Mouse (Mus musculus) hindbrain, embryonic 10.5 days (tissue): ENCODE data around the gene Gtdc1. TPM values are rescaled to one million over a fixed set of nuclear protein-coding genes. Genes with fewer than 3 reads are reported as not detected.

ENCODE experiments used
- DNase-seq: peaks from one replicate; pipeline ENCODE4 v3.0.0-alpha.2; 2017; ENCODE audit warnings: low spot score
- H3K27ac ChIP-seq: fragments of 300-500 bp; sonication (generic); 2 replicates; pipeline ENCODE4 v1.5.1; 2016; ENCODE audit warnings: mild to moderate bottlenecking, moderate library complexity
- H3K27me3 ChIP-seq: fragments of 300-500 bp; sonication (generic); 2 replicates; pipeline ENCODE4 v1.6.1; 2016; ENCODE audit warnings: mild to moderate bottlenecking; ENCODE audit not compliant: poor library complexity, insufficient read depth, severe bottlenecking
- H3K36me3 ChIP-seq: fragments of 300-500 bp; sonication (generic); 2 replicates; pipeline ENCODE4 v1.6.1; 2016; ENCODE audit warnings: mild to moderate bottlenecking, moderate library complexity
- H3K4me1 ChIP-seq: fragments of 300-500 bp; sonication (generic); replicated peaks from 2 replicates; pipeline ENCODE4 v1.6.1; 2016; ENCODE audit warnings: mild to moderate bottlenecking
- H3K4me3 ChIP-seq: fragments of 300-500 bp; sonication (generic); 2 replicates; pipeline ENCODE4 v1.5.1; 2016; ENCODE audit warnings: mild to moderate bottlenecking, moderate library complexity
- H3K9me3 ChIP-seq: fragments of 300-500 bp; sonication (generic); 2 replicates; pipeline ENCODE4 v1.6.1; 2016; ENCODE audit warnings: mild to moderate bottlenecking, moderate library complexity
- WGBS: fragments of 180-500 bp; shearing (Covaris S2); methylation state at CpG from one replicate; pipeline ENCODE4 v1.1.7; 2016; 5-methylcytosine and 5-hydroxymethylcytosine counted together
- polyA plus RNA-seq: library from polyadenylated mRNA; unstranded; fragments of >200 nt; fragmentation: Nextera tagmentation; extraction: Ambion mirVana; gene quantifications from 2 replicates; pipeline ENCODE4 v1.2.1, GENCODE M21; 2016

Gene Gtdc1
- polyA plus RNA-seq = 10.1 and 13.0 TPM in 2 replicates

DNA sequence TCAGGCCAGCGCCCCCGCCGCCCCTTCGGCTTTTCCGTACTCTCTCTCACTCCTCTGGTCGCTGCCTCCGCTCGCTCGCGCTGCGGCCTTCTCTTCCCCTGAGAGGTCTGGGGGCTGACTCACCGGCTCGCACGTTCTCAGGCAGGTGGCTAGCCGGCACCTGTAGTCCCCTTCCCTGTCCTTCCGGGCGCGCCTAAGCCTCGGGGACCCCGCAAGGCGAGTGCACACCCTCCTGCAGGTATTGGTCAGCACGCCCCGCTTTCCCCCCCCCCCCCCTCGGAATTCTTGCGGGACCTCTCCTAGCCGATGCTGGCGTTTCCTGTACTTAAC is at the start of gene Gtdc1:
Gene Gtdc1, minus strand, starts transcription at position 176 of the 330 bp plus-strand sequence.
- no peak for DNase-seq
- WGBS = under 1% methylated on average over 27 of the region's 27 CpGs
- H3K4me3 ChIP-seq = peak within 1 kb of the TSS; percentile 88

GRCm38 (mm10) chr2:44977051-44977450 is 49.6 kb upstream of the Gtdc1 start:
- no peak overlapping the region for H3K27ac ChIP-seq
- H3K27me3 ChIP-seq = no peaks in the 10 kb centered on the region
- no peaks in the 10 kb centered on the region for H3K9me3 ChIP-seq
- H3K36me3 ChIP-seq = no peaks in the 10 kb centered on the region
- peaks cover 22% of the 10 kb centered on the region for H3K4me1 ChIP-seq
- 83% methylated on average over 3 of the region's 3 CpGs for WGBS
- H3K4me3 ChIP-seq = no peak overlapping the region
- no peak for DNase-seq

More for the DNA sequence above, at the start of gene Gtdc1:
- Histone ChIP-seq H3K27me3 (no peaks in the 10 kb centered on the region), H3K36me3 (no peaks in the 10 kb centered on the region), H3K4me1 (peaks cover 20% of the 10 kb centered on the region), H3K9me3 (no peaks in the 10 kb centered on the region), H3K27ac (peak within 1 kb of the TSS; percentile 96)

GRCm38 (mm10) chr2:44976484-44976883 is 49.0 kb upstream of the Gtdc1 start:
- H3K36me3 ChIP-seq = no peaks in the 10 kb centered on the region
- peak overlapping the region; percentile 26; the same call in 1 of the 2 replicates for H3K27ac ChIP-seq
- no peak overlapping the region for H3K4me3 ChIP-seq
- no peaks in the 10 kb centered on the region for H3K27me3 ChIP-seq
- peaks cover 22% of the 10 kb centered on the region for H3K4me1 ChIP-seq
- no peaks in the 10 kb centered on the region for H3K9me3 ChIP-seq
- no peak for DNase-seq
- 53% methylated on average over 4 of the region's 4 CpGs for WGBS

DNA sequence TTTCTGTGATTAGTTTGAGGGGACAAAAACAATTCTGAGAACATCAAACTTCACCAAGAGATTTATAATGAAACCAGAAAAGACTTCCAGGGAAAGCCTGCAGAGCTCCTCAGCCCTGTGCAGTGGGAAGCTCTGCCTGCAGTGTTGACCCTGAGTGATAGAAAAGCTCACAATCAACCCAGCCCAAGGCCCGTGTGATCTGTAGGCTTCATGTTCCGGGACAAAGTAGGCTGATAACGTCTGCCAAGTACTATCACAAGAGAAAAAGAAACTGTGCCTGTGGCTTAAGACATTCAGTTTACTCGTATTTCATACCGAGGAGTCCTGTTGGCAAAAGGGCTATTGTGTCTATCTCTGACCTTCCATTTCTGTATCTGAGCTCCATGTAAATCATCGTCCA is 46.4 kb upstream of the Gtdc1 start:
- H3K4me3 ChIP-seq = no peak overlapping the region
- DNase-seq = no peak
- 89% methylated on average over 6 of the region's 6 CpGs for WGBS
- H3K9me3 ChIP-seq = no peaks in the 10 kb centered on the region
- peaks cover 9% of the 10 kb centered on the region for H3K4me1 ChIP-seq
- H3K27ac ChIP-seq = no peak overlapping the region
- no peaks in the 10 kb centered on the region for H3K36me3 ChIP-seq
- H3K27me3 ChIP-seq = no peaks in the 10 kb centered on the region

- Histone ChIP-seq H3K9me3 (no peaks in the 10 kb centered on the region), H3K4me3 (no peak overlapping the region), H3K36me3 (no peaks in the 10 kb centered on the region), H3K27me3 (no peaks in the 10 kb centered on the region), H3K4me1 (no peaks in the 10 kb centered on the region), H3K27ac (no peak overlapping the region)
- no peak for DNase-seq
- WGBS = 87% methylated on average over 6 of the region's 6 CpGs
These were observed 42.7 kb upstream of the Gtdc1 start for GRCm38 (mm10) chr2:44970087-44970646.

DNA sequence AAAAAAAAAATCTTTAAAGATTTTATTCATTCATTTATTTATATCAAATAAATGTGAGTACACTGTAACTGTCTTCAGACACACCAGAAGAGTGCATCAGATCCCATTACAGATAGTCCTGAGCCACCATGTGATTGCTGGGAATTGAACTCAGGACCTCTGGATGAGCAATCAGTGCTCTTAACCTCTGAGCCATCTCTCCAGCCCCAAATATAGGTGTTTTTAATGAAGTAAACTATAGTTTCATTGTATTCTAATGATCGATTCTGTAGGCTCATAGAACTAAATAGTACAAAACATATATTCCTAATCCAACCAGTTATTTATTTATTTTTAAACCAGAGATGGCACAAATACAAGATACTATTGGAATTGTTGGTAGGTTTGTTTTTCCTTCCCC is 42.2 kb upstream of the Gtdc1 start:
- no peaks in the 10 kb centered on the region for H3K4me1 ChIP-seq
- H3K27me3 ChIP-seq = no peaks in the 10 kb centered on the region
- H3K27ac ChIP-seq = no peak overlapping the region
- no peaks in the 10 kb centered on the region for H3K9me3 ChIP-seq
- WGBS = 93% methylated on average over 1 of the region's 1 CpGs
- H3K4me3 ChIP-seq = no peak overlapping the region
- DNase-seq = no peak
- H3K36me3 ChIP-seq = no peaks in the 10 kb centered on the region

GRCm38 (mm10) chr2:44969226-44969625 is 41.8 kb upstream of the Gtdc1 start:
- no peak overlapping the region for H3K4me3 ChIP-seq
- no peaks in the 10 kb centered on the region for H3K36me3 ChIP-seq
- no peaks in the 10 kb centered on the region for H3K27me3 ChIP-seq
- H3K27ac ChIP-seq = no peak overlapping the region
- no peaks in the 10 kb centered on the region for H3K9me3 ChIP-seq
- no peak for DNase-seq
- no peaks in the 10 kb centered on the region for H3K4me1 ChIP-seq
- 83% methylated on average over 2 of the region's 2 CpGs for WGBS

- DNase-seq = no peak
- WGBS = 94% methylated on average over 2 of the region's 2 CpGs
- H3K4me3 ChIP-seq = no peak overlapping the region
- no peaks in the 10 kb centered on the region for H3K4me1 ChIP-seq
- no peaks in the 10 kb centered on the region for H3K36me3 ChIP-seq
- H3K27ac ChIP-seq = no peak overlapping the region
- H3K27me3 ChIP-seq = no peaks in the 10 kb centered on the region
- no peaks in the 10 kb centered on the region for H3K9me3 ChIP-seq
These were observed 38.5 kb upstream of the Gtdc1 start for GRCm38 (mm10) chr2:44965834-44966555.

DNA sequence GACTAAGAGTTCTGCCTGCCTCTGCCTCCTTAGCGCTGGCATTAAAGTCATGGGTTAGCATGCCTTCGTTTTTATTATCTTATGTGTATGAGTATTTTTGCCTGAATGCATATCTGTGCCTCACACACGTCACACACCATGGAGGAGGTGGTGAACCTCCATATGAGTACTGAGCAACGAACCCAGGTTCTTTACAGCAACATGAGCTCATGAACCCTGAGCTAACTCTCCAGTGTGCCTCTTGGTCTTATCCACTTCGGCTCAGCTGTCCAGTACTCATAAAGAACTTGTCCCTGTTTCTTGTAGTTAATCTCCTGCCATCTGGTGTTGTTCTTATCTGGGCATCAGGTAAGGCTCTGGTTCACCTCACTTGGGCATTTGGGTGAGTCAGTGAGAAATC is 35.2 kb upstream of the Gtdc1 start:
- no peaks in the 10 kb centered on the region for H3K36me3 ChIP-seq
- H3K4me1 ChIP-seq = no peaks in the 10 kb centered on the region
- H3K4me3 ChIP-seq = no peak overlapping the region
- 92% methylated on average over 5 of the region's 5 CpGs for WGBS
- H3K9me3 ChIP-seq = no peaks in the 10 kb centered on the region
- H3K27me3 ChIP-seq = no peaks in the 10 kb centered on the region
- H3K27ac ChIP-seq = no peak overlapping the region
- no peak for DNase-seq

- WGBS = 90% methylated on average over 4 of the region's 4 CpGs
- no peaks in the 10 kb centered on the region for H3K9me3 ChIP-seq
- no peaks in the 10 kb centered on the region for H3K27me3 ChIP-seq
- no peak overlapping the region for H3K27ac ChIP-seq
- H3K36me3 ChIP-seq = no peaks in the 10 kb centered on the region
- DNase-seq = no peak
- no peaks in the 10 kb centered on the region for H3K4me1 ChIP-seq
- no peak overlapping the region for H3K4me3 ChIP-seq
These were observed 33.7 kb upstream of the Gtdc1 start for GRCm38 (mm10) chr2:44961192-44961591.

DNA sequence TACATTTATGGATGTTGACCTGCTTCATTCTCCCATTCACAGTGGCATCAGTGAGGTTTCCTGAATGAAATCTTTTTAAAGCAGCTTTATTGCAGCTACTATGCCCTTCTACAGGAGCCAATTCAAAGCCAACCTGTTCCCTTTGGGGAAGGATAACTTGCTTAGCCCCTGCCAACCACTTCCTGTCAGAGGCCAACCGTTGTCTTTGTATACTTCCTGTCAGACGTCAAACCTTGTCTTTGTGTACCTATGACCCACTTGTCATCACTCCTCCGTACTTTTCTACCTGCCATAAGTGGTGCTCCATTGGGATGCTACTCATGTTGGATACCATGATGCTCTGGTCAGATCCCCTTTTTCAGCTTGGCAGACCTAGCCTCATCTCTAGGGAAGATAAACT is 33.1 kb upstream of the Gtdc1 start:
- 84% methylated on average over 3 of the region's 3 CpGs for WGBS
- Histone ChIP-seq H3K9me3 (no peaks in the 10 kb centered on the region), H3K4me1 (no peaks in the 10 kb centered on the region), H3K27me3 (no peaks in the 10 kb centered on the region), H3K4me3 (no peak overlapping the region), H3K27ac (no peak overlapping the region), H3K36me3 (no peaks in the 10 kb centered on the region)
- no peak for DNase-seq

DNA sequence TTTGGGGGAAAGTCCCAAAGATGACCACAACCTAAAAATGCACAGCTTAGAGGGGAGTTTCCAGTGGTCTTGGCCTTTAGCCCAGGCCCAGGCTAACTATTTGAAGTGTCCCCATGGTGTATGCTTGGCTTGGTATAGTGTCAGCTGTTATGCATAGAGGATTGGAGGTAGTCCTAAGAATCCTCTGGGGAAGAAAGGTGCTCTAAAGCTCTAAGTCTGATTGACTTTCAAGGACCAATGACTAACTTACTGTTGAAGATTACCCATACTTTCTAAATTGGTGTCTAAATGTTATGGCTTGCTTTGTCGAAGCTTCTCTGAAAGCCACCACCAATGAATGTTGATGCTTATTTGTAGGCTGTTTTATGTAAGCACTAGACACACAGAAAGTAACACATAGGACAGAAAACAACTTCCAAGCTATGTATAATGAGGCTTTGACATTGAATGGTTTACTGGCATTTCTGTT is 29.9 kb upstream of the Gtdc1 start:
- no peak for DNase-seq
- Histone ChIP-seq H3K36me3 (no peaks in the 10 kb centered on the region), H3K27ac (no peak overlapping the region), H3K9me3 (no peaks in the 10 kb centered on the region), H3K27me3 (no peaks in the 10 kb centered on the region), H3K4me3 (no peak overlapping the region), H3K4me1 (peaks cover 10% of the 10 kb centered on the region)
- WGBS = 88% methylated on average over 1 of the region's 1 CpGs

DNA sequence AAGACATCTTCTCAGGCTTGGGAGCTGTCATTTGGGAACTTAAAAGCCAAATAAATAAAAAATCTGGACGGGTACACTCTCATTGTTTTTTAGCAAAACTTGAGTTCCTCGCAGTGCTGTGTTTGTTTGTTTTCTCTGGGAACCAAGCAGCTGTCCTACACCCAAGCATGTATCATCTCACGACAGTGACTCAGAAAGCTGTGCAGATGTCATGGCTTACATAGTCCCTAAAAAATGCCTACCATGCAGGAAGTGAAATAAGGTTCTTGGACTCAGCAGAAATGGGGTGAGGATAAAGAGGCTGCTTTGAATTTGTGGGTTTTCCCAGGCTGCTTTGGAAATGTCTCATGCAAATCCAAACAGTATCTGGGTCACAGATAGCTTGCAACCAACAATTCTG is 28.8 kb upstream of the Gtdc1 start:
- Histone ChIP-seq H3K27me3 (no peaks in the 10 kb centered on the region), H3K27ac (no peak overlapping the region), H3K4me3 (no peak overlapping the region), H3K9me3 (no peaks in the 10 kb centered on the region), H3K36me3 (no peaks in the 10 kb centered on the region), H3K4me1 (peaks cover 18% of the 10 kb centered on the region)
- no peak for DNase-seq
- WGBS = 62% methylated on average over 3 of the region's 3 CpGs
